Mouse (Mus musculus) brain, embryonic 14.5 days (tissue): ENCODE measurements at regions not wholly inside any gene's neighbourhood (a gene's known extent, or its start where the extent isn't known, plus 50 kb on each side); places are given as distances from the start of the nearest gene placed in this dataset.

Source experiments
- CTCF ChIP-seq: fragments of 200-500 bp; IDR thresholded peaks from 2 replicates; pipeline ENCODE4 v1.5.1; 2012; ENCODE audit warnings: inconsistent platforms, mild to moderate bottlenecking, moderate library complexity, borderline replicate concordance; ENCODE audit not compliant: insufficient read depth, insufficient read length; ENCODE audit errors: extremely low read depth
- POLR2A ChIP-seq: fragments of 200-500 bp; IDR thresholded peaks from 2 replicates; pipeline ENCODE4 v1.6.1; 2012; ENCODE audit warnings: mild to moderate bottlenecking, inconsistent platforms, borderline replicate concordance; ENCODE audit not compliant: poor library complexity, insufficient read depth, insufficient read length, severe bottlenecking; ENCODE audit errors: extremely low read depth

GRCm38 (mm10) chr13:6153657-6154056, 292.4 kb downstream of the Klf6 start:
- TF ChIP-seq CTCF (no peak), POLR2A (no peak)
